Mouse (Mus musculus): ENCODE measurements at regions not wholly inside any gene's neighbourhood (a gene's known extent, or its start where the extent isn't known, plus 50 kb on each side); places are given as distances from the start of the nearest gene placed in this dataset.

DNA sequence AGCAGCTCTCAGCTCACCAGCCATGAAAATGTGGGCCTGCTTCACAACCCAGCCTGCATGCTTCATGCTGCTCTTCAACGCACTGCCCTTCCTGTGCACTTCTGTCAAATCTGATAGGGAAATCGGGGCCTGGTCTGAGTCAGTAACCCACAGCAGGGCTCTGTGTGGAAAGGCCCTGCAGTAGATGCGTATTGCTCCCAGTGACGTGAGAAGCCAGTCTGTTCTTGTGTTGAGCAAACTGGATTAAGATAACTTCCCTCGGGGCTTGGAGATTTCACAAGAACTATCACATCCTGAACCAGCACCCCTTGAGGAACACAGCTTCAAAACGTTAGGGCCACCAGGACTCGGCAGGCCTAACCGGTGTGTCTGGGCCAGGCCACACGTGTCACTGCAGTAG, 106.5 kb upstream of the Klf14 start:
- DNase-seq, result no peak

DNA sequence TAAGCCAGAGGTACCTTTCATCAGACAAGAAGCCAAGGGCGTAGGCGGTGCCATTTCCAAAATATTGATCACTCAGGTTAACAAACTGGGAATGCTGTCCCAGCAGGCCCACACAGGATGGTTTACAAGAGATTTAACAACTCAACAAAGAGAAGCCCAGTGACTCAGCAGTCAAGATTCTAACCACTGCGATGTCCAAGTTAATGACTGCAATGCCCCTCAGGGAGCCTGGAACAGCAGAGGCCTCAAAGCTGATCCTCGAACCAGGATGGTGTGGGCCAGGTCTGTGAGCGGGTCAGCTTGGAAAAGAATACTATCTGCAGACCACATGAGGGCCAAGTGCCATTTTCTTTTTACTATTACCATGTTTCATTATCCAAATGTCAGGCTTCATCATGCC, 108.0 kb upstream of the Klf14 start:
- no peak for DNase-seq

DNA sequence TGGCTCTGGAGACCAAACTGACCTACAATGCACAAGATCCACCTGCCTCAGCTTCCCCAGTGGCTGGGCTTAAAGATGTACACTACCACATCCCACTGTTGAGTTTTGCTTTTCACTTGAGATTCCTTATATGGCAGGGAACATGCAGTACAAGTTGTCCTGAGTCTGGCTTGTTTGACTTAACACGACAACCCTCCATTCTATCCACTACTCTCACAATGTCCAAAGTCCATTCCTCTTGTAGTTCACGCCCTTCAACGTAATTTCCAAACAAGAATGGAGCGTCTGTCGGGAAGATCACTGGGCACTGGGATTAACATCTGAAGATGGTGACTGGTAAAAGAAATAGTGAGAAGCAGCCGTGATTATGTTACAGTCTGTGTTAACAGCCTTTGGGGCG, 108.6 kb upstream of the Klf14 start:
- DNase-seq, result no peak

DNA sequence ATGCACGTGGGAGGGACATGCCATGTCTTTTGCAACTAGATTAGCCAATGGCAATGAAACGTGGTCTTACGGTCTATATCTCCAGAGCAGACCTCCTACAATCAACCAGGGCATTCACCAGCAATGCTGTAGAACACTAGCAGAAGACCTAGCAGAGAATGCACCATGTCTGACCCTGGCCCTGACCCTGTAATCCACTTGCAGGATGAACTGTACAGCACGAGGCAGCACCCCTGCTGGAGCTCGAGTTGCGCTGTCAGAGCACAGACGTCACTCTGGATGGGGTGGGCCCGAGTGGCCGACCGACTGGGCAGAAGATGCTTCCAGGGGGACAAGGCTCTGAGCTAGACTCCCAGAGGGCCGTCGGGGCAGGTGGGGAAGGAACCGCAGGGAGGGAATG, 110.4 kb upstream of the Klf14 start:
- no peak for DNase-seq

- DNase-seq, result no peak
These were observed 111.7 kb upstream of the Klf14 start for GRCm38 (mm10) chr6:31070537-31070936.

- DNase-seq, result peak in 1 of 2 experiments; percentile 71
These were observed 112.1 kb upstream of the Klf14 start for GRCm38 (mm10) chr6:31070966-31071365.

DNA sequence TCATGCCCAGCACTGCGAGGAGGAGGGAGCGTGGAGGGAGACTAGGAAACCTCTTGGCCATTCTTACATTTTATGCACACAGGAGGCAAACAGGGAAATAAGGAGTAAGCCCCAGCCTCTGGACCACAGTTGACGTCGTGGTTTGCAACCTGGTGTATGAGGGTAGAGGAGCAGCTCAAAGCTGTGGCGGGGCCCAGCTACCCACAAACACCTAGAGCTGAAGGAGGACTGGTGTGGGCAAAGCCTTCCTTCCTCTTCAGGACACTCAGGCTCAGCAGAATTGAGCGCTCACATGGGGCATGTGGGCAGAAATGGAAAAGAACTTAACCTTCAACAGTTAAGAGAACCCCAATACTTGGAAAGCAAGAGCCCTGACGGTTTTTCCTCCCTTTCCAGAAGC, 113.2 kb upstream of the Klf14 start:
- no peak for DNase-seq

DNA sequence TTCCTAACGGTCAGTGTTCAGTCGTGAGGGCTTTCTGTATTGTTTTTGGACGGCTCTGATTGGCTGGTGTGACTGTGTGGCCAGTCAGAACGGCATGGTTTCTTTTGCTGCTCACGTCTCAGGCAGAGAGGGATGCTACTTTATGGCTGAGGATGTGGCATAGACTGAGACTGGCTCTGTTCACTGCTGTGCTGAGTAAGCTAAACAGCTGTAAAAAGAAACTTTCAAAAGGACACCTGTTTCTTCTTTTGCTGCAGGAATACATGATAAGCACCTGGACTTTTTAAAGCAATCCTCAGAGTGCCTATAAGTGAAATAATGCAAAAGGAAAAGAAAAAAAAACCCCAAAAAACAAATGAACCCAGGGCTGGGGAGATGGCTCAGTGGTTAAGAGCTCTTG, 113.7 kb upstream of the Klf14 start:
- DNase-seq, result no peak

- no peak for DNase-seq
These were observed 114.5 kb upstream of the Klf14 start for GRCm38 (mm10) chr6:31073338-31073737.

DNA sequence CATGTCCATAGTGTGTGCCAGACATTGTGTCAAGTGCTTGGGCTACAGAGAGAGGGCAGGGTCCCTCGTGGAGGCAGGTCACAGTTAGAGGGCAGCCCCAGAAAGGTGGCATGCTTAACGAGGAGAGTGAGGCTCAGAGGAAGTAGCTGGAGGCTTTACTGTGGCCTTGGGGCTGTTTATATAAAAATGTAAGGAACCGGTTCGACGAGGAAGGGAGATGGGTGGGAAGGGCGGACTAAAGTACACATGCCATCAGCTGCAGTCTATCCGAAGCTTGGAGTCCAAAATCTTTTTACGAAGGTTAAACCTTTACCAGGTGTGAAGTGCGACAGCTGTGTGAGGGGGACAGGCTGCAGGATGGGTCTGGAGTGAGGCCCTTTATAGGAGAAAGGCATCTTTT, 115.5 kb upstream of the Klf14 start:
- peak in 1 of 2 experiments; percentile 50 for DNase-seq

DNA sequence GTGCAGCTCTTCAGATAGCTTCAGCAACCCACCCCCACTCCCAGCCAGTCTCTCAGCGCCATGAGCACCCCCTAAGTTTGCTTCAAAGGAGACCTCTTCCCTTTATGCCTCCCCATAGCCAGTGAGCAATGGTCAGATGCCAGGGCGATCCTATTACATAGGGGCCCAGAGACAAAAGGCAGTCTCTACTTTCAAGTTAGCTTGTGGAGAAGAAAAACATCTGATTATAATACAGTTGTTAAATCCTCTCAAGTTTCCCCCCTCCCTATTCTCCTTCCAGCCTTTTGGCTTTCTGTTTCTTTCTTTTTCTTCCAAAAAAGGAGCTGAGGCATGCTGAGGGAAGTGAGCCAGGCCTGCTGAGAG, 116.3 kb upstream of the Klf14 start:
- no peak for DNase-seq

DNA sequence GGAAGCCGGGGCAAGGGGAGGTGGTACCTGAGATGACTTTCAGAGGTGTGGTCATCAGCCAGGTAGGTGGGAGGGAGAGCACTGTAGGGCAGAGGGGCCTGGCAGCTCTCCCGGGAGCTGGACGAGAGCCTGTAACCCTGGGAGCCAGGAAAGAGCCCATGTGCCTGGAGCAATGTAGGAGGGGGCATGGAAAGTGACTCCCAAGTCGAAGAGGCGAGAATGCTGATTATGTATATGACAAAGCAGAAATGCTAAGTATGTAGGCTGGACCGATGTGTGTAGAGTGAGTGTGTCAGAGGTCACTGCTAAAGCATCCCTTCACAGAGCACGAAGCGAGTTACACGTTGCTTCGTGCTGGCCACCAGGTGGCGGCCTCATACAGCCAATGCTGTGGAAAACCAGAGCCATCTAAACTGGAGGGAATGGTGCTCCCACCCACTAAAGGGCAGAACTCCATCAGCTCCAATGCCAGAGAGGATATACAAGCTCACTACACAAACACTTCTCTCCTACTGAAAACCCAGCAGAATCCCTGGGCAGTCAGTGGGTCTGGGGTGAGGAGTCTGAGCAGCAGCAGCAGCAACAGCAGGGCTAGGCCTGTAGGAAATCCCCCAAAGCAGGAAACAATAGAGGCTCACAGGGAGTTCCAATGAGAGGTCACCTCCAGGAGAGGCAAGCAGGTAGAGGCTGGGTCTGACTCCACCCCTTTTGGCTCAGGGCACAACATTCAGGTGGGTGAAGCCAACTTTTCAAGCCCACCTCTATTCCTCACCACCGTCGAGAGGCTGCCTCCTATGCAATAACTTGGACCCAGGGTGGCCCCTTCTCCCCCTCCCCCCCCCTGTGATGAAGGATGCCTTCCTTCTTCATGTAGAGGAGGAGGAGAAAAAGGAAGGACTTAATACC, 116.9 kb upstream of the Klf14 start:
- peak; percentile 81 to 88 for DNase-seq

DNA sequence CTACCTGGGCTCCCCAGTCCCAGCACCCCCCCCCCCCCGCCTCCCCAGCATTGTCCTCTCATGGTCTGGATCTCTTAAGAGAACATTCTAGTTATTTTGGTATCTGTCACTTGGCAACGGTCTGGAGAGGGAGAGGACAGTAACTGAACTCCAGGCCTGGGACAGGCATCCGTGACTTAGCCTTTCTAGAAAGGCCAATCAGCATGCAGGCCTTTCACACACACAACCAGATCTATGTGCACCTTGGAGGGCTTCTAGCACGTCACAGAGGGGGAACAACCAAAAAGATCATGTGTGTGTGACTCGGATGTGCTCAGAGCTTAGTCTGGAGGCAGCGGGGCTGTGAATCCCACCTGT, 117.6 kb upstream of the Klf14 start:
- DNase-seq, result no peak

DNA sequence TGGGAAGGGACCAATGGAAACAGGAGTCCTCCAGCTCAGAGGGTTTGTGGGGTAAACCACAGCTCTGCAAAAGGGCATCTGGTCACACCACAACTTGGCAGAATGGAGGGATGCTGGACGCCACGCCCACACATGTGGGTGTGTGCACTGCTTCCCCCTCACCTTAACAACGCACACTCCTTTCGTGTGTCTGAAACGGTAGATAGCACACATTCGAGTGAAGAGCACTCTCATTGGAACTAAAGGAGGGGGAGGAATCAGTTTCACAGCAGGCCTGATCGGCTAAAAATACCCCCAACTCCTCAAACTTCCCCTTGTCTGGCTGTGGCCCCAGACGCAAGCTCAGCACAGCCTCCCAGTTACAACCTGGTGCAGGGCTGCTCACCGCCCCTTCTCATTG, 118.3 kb upstream of the Klf14 start:
- DNase-seq, result no peak

DNA sequence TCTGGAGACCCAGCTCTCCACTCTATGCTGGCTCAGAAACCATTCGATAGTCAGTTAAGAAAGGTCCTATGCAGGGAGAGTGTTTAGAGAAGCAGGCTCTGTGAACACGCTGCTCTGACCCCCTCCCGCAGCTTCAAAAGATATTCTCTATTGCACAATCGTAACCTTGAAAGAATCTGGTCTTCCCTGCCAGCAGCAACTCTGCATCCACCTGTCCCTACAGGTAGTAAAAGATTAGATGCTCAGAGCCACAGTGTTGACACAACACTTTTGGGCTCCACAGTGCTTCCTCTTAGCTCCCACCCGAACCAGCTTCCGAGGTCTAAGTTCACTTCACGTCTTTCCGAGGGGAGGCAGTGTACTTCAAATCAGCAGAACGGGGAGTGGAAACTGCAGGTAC, 118.9 kb upstream of the Klf14 start:
- peak in 1 of 2 experiments; percentile 60 for DNase-seq

- DNase-seq, result peak; percentile 85 to 90
These were observed 119.5 kb upstream of the Klf14 start for GRCm38 (mm10) chr6:31078413-31078812.

DNA sequence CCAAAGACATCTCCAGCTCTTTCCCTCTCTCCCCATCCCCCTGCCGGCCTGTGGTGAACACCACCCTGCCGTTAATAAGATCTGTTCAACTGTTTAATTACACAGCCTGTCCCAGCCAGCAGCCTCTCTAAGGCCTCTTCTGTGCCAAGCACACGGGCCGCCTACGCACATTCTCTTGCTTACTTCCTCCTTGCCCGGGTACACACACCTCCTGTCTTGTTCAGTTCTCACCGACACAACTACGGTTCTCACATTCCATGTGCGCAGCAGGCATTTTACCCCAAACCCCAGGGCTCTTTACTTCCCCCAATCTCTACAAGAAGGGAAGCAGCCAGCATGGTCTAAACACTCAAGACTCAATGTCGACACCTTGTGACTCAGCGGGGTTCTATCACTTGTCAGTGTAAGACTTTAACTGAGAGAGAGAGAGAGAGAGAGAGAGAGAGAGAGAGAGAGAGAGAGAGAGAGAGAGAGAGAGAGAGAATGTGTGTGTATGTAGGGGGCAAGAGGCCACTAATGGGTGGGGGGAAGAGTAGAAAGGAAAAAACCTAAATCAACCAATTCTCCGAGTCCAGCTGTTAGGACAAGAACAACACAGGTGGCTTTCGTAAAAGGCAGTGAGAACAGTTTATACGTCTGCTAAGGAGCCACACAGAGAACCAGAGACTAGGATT, 120.8 kb upstream of the Klf14 start:
- DNase-seq, result peak; percentile 83 to 90

DNA sequence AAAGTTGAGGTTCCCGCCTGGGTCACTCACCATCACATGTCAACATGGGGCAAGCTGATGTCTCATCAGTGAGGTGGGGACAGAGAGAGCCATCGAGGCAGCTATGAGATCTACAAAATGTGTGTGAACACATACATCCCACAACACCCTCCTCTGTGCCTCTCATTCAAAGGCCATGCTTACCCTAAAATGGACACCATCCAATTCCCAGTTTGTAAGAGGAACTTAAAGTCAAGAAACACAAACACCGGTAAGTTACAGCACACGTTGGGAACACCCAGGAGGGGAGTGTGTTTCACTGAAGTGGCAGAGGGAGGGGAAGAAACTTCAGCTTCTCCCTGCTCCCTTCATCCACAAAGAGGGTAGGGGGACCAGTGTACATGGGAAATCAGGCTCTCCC, 121.4 kb upstream of the Klf14 start:
- no peak for DNase-seq

DNA sequence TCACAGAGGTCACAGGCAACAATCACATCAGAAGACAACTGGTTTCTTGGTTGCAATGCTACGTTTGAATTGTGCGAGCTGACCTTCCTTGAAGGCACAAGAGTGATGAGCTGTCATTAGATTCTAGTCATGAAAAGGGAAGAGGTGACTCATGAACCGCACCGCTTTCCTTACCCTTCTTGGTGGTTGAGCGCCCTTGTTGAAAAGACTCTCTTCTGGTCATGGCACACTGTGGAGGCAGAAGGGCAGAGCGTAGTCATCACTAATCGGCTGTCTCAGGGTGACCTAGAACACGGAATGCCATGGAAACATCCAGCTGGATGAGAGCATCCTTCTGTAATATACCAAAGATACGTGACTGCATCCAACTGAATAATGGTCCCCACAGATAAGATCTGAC, 121.8 kb upstream of the Klf14 start:
- DNase-seq, result no peak

DNA sequence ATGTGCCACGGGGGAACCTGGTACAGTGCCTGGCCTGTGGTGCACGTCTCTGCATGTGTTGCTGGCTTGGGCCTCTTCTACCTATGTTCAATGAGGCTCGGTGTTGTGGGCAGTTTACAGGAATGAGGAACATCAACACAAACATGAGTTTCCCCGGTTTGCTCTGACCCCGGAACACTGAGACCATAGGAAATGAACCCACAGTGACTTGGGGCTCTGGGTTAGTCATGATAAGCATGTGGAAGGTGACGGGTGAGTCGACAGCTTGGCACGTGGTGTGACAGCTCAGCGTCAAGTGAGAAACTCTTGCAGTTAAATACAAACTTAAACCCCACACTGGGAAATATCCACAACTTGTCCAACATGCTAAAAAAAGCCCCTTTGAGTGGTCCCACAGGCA, 122.4 kb upstream of the Klf14 start:
- no peak for DNase-seq

DNA sequence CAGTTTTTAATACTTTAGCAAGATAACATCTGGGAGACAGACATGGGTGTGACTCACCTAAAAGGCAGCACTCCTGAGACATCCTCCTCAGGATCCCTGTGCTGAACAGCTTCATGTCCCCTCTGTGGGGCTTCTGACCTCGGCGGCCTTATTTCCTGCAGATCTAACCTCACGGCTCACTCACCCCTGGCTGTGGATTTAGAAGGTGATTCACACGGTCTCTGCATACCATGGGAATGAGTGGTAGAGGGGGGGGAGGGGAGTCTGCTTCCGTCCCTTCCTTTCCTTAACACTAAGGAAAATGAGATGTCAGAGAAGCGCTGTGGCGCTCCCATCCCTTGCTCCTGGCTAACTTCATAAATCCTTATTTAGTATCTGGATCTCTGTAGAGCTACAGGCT, 123.1 kb upstream of the Klf14 start:
- no peak for DNase-seq

DNA sequence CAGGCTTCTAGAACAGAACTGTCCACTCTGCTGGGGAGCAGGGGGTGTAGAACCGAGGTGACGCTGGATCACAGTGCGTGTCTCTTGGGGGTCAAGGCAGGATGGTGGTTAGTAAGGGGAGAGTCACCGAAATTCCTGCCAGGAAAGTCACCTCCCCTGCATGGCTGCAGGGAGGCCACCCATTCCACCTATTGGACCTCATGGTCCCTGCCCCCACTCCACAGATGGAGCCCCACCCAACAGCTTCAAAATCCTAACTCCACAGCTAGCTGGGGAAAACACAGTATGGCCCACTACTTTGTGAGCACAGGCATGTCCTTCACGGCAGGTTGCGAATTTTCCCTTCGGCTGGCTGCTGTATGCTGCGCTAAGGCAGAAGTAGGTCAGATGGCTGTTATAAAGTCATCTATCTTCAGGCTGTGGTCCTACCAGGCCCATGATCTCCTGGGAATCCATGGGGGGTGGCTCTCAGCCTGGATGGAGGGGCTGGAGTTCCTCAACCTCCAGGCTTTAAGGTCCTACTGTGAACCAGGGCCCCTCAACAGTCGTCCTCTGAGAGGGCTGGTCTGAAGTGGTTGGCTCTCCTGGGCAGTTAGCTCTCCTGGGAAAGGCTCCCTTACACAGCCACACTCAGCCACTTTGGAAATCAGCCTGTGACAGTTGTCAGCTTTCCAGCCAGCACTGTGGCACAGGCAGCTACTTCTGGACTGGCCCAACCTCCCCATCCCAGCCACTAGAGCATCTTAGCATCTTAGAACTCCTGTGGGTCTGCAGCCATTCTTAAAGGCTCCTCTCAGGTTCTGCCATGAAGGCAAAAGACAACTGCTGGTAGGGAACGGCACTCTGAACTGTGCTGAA, 124.0 kb upstream of the Klf14 start:
- peak in 1 of 2 experiments; percentile 53 for DNase-seq

DNA sequence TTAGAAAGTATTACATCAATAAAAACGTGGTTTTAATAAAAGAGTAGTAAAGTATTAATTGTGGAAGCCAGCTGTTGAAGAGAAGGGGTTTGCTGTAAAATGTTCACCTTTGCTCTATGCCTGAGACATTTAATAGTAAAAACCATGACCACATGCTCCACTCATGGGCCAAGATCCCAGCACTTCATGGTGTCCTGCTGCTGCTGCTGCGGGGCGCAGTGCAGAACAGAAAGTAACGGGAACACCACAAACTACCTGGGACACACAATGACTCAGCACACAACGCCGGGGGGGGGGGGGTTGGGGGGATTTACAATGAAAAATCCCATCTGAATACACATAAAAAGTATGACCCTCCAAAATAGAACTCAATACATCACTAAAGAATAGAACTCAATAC, 124.8 kb upstream of the Klf14 start:
- no peak for DNase-seq
